Mouse (Mus musculus) ES-E14 (cell line): ENCODE measurements around the gene Gramd1a. TPM values are rescaled to one million over a fixed set of nuclear protein-coding genes. Genes with fewer than 3 reads are reported as not detected.
A peak's percentile ranks its signal among the peaks of the same experiment; 100 is the strongest.

Source experiments
- DNase-seq: peaks from one replicate; pipeline ENCODE4 v3.0.0-alpha.2; 2013; ENCODE audit warnings: low read depth, low spot score
- H3K27ac ChIP-seq: 2 replicates; pipeline ENCODE4 v1.5.1; 2012; ENCODE audit warnings: low read depth, mild to moderate bottlenecking, low read length, moderate library complexity, mixed read lengths; ENCODE audit not compliant: poor library complexity, insufficient read depth, severe bottlenecking
- H3K36me3 ChIP-seq: 2 replicates; pipeline ENCODE4 v1.6.1; 2012; ENCODE audit warnings: mild to moderate bottlenecking, low read length, moderate library complexity, mixed read lengths; ENCODE audit not compliant: control insufficient read depth, poor library complexity, insufficient read depth, severe bottlenecking
- H3K4me1 ChIP-seq, 2 experiments: fragments of 150-350 bp in 1 of 2; sonication (generic) in 1 of 2; 2 replicates each; pipeline ENCODE4 v1.6.1; 2012; ENCODE audit warnings: low read length in 2 of 2, mild to moderate bottlenecking in 1 of 2, mixed read lengths in 1 of 2; ENCODE audit not compliant: control insufficient read depth in 2 of 2, insufficient read depth in 2 of 2, poor library complexity in 1 of 2
- H3K4me3 ChIP-seq, 2 experiments: fragments of 150-350 bp in 1 of 2; sonication (generic) in 1 of 2; 2 replicates each; pipeline ENCODE4 v1.5.1; 2012; ENCODE audit warnings: low read length in 2 of 2, low read depth in 1 of 2, mild to moderate bottlenecking in 1 of 2, mixed read lengths in 1 of 2; ENCODE audit not compliant: insufficient read depth in 1 of 2, poor library complexity in 1 of 2, severe bottlenecking in 1 of 2
- H3K9ac ChIP-seq: 2 replicates; pipeline ENCODE4 v1.6.1; 2012; ENCODE audit warnings: low read depth, mild to moderate bottlenecking, low read length, mixed read lengths; ENCODE audit not compliant: poor library complexity, insufficient read depth, severe bottlenecking
- H3K9me3 ChIP-seq: fragments of 150-350 bp; sonication (generic); 2 replicates; pipeline ENCODE4 v1.6.1; 2012; ENCODE audit warnings: low read depth, mild to moderate bottlenecking, low read length; ENCODE audit not compliant: control insufficient read depth, insufficient read depth
- CHD2 ChIP-seq: IDR thresholded peaks from 2 replicates; pipeline ENCODE4 v1.6.1; 2014; ENCODE audit warnings: mild to moderate bottlenecking, low read depth, low read length, inconsistent platforms
- HCFC1 ChIP-seq: IDR thresholded peaks from 2 replicates; pipeline ENCODE4 v1.6.1; 2012; ENCODE audit warnings: low read length, inconsistent platforms, borderline replicate concordance; ENCODE audit not compliant: insufficient read depth
- MAFK ChIP-seq: IDR thresholded peaks from 2 replicates; pipeline ENCODE4 v1.6.1; 2014; ENCODE audit warnings: mild to moderate bottlenecking, low read depth, low read length, inconsistent platforms; ENCODE audit not compliant: insufficient read depth
- ZC3H11A ChIP-seq: IDR thresholded peaks from 2 replicates; pipeline ENCODE4 v1.6.1; 2012; ENCODE audit warnings: low read depth, mild to moderate bottlenecking, inconsistent platforms, low read length, borderline replicate concordance
- ZNF384 ChIP-seq: IDR thresholded peaks from 2 replicates; pipeline ENCODE4 v1.6.1; 2012; ENCODE audit warnings: low read depth, low read length, inconsistent platforms
- in situ Hi-C, 2 experiments: fragments of 600-800 bp; cut with MboI; formaldehyde crosslinking; loops; one replicate each; pipeline ENCODE4 v1.15.1; 2025; ENCODE audit warnings: low sequenced_read_pairs in 2 of 2, inconsistent platforms in 1 of 2; ENCODE audit not compliant: unreplicated experiment in 2 of 2
- total RNA-seq: library from RNA; depleted of rRNA; stranded (reverse); fragments of 300-350 nt; gene quantifications from 2 replicates; pipeline ENCODE4 v1.2.3, GENCODE M21; 2012

The Gramd1a gene
- total RNA-seq, 1 experiment: 44.2 TPM

- H3K9me3 ChIP-seq: no peaks in the 10 kb centered on the region
- H3K9ac ChIP-seq: no peak overlapping the region
- H3K4me1 ChIP-seq: peaks cover 0 to 5% of the 10 kb centered on the region in 2 experiments; a peak in 2 of 4 replicates
- peak; percentile 57 for DNase-seq
- no peaks in the 10 kb centered on the region for H3K36me3 ChIP-seq
- in situ Hi-C loops: no loop called here
- TF ChIP-seq CHD2 (no peak), ZC3H11A (no peak), MAFK (no peak), ZNF384 (no peak), HCFC1 (no peak)
- H3K27ac ChIP-seq: no peak overlapping the region
- H3K4me3 ChIP-seq: no peak overlapping the region
Measured at GRCm38 (mm10) chr7:31098697-31099611, 56.7 kb downstream of the Gramd1a start.

GRCm38 (mm10) chr7:31097583-31098248 is 58.0 kb downstream of the Gramd1a start:
- no peak overlapping the region for H3K27ac ChIP-seq
- H3K9ac ChIP-seq: no peak overlapping the region; the same call in 1 of the 2 replicates

GRCm38 (mm10) chr7:31096892-31097564 is 58.7 kb downstream of the Gramd1a start:
- no peak for DNase-seq
- Histone ChIP-seq H3K9ac (no peak overlapping the region), H3K27ac (no peak overlapping the region), H3K36me3 (no peaks in the 10 kb centered on the region), H3K4me3 (no peak overlapping the region), H3K4me1 (peaks cover 0 to 2% of the 10 kb centered on the region in 2 experiments; a peak in 2 of 4 replicates), H3K9me3 (no peaks in the 10 kb centered on the region)
- in situ Hi-C loops: no loop called here
- TF ChIP-seq MAFK (no peak), ZC3H11A (no peak), HCFC1 (no peak), ZNF384 (no peak), CHD2 (no peak)

More at GRCm38 (mm10) chr7:31097583-31098248, 58.0 kb downstream of the Gramd1a start:
- Histone ChIP-seq H3K4me1 (peaks cover 0 to 2% of the 10 kb centered on the region in 2 experiments; a peak in 2 of 4 replicates), H3K9me3 (no peaks in the 10 kb centered on the region), H3K36me3 (no peaks in the 10 kb centered on the region), H3K4me3 (peak overlapping the region; percentile 46 to 48; a peak in 3 of 4 replicates)
- DNase-seq: peak; percentile 91
- in situ Hi-C loops: no loop called here
- TF ChIP-seq ZC3H11A (peak; percentile 75), MAFK (no peak)

GRCm38 (mm10) chr7:31094774-31095501 is 60.8 kb downstream of the Gramd1a start:
- no peak overlapping the region for H3K4me3 ChIP-seq
- in situ Hi-C loops: no loop called here
- no peak for DNase-seq

More at GRCm38 (mm10) chr7:31094774-31095501, 60.8 kb downstream of the Gramd1a start:
- Histone ChIP-seq H3K36me3 (no peaks in the 10 kb centered on the region), H3K9me3 (no peaks in the 10 kb centered on the region), H3K27ac (no peak overlapping the region; the same call in 1 of the 2 replicates), H3K9ac (no peak overlapping the region), H3K4me1 (peaks cover 0 to 2% of the 10 kb centered on the region in 2 experiments; a peak in 2 of 4 replicates)
- TF ChIP-seq ZC3H11A (no peak), ZNF384 (no peak), MAFK (no peak), CHD2 (no peak), HCFC1 (no peak)
